Mouse (Mus musculus) left cerebral cortex, adult 18-20 months (tissue): ENCODE measurements at regions not wholly inside any gene's neighbourhood (a gene's known extent, or its start where the extent isn't known, plus 50 kb on each side); places are given as distances from the start of the nearest gene placed in this dataset.

Experiments
- DNase-seq, 2 experiments: peaks; one replicate each; pipeline ENCODE4 v3.0.0; 2021 to 2022; ENCODE audit warnings: low spot score in 2 of 2, mixed read lengths in 1 of 2

GRCm38 (mm10) chr4:124079603-124080002, 161.8 kb upstream of the 4930535I16Rik start:
- no peak for DNase-seq

- no peak for DNase-seq
These were observed 157.7 kb upstream of the 4930535I16Rik start for GRCm38 (mm10) chr4:124075551-124075950.

DNA sequence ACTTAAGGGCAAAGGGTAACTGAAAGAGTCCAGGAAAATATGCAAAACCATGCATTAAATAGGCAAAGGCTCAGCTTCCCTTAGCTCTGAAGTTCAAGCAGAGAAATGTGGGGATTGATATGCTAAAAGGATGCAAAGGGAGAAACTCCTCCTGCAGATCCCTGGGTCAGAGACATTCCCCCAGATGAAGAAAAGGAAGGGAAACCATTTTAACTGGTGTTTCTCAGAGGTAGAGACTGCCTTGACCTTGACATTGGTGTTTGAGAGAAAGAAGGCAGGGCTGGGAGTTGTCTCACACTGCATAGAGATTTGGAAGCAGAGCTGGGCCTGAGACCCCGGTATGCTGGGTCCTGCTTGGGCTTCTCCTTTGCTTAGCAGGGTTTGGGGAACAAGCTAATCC, 155.8 kb upstream of the 4930535I16Rik start:
- no peak for DNase-seq

DNA sequence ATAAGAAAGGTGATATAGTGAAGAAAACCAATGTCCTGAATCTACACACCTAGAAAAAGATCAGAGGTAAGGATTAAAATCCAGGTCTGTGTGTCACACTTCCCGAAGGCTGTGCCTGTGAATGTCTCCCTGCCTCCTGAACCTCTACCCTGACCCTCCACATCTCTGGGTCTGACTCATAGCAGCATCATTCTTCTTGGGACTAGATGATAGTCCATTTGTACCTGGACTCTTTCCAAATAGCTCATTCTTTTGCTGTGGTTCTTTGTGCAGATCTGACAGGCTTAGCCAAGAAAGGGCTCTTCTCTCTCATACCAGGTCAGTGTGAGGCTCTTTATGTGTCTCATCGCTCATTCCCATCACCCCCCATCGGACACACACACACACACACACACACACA, 146.8 kb upstream of the 4930535I16Rik start:
- DNase-seq = no peak

GRCm38 (mm10) chr4:124063269-124064100, 145.7 kb upstream of the 4930535I16Rik start:
- no peak for DNase-seq

- DNase-seq = no peak
These were observed 139.8 kb upstream of the 4930535I16Rik start for GRCm38 (mm10) chr4:124057607-124058006.

DNA sequence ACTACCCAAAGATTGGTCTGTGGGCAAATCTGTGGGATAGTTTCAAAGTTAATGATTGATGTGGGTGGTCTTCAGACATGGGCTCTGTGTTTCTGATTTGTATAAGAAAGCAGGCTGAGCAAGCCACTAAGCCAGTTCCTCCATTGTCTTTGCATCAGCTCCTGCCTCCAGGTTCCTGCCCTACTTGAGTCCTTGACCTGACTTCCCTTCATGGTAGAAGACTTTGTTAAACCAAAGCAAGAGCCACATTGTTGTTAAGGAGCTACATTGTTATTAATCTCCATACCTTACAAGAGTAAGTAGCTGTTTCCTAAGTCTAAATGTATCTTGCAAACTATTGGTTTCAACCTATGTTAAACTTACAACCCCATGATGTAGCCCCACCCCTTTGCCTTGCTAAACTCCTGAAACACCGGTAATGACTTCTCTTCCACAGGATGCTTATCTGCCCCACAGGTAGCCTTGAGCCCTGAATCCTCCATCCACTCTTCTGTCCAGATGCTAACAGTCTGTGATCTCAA, 136.5 kb upstream of the 4930535I16Rik start:
- DNase-seq = no peak

DNA sequence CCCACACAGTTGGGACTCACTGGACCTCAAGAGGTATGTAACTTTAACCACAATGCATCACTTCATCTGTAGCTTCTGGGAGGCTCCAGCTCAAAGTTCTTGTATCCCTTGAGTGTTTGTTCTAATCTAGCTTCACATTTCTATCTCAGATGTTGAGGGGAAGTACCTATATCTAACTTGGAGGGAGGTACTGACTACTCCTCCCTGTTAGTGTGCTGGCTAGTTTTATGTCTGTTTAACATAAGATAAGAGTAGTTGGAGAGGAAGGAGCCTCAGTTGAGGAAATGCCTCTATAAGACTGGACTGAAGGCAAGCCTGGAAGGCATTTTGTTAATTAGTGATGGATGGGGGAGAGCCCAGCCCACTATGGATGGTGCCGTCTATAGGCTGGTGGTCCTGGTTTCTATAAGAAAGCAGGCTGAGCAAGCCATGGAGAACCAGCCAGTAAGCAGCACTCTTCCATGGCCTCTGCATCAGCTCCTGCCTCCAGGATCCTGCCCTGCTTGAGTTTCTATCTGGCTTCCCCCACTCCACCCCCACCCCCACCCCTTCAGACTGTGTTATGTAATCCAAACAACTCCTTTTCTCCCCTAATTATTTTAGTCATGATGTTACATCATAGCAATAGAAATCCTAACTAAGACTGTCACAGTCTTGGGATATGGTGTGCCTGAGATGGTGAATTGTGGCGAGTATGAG, 135.7 kb upstream of the 4930535I16Rik start:
- no peak for DNase-seq

DNA sequence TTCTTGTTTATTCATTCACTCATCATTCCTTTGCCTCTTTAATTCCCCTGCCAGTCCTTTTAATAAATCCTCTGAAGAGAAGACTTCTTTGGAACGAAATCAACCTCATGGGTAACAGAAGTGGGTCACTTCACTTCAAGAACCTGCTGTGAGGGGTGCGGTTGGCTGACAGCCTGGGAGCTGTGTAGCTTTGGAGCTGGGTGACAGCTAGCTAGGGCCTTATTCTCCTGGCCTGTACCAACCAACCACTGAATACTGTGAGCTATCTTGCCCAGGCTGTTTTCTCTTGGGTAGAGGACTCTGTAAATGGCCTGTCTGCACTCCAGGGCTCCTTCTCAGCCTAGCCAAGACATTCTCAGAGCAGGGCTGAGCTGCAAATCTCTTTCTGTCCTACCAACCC, 134.6 kb upstream of the 4930535I16Rik start:
- no peak for DNase-seq

DNA sequence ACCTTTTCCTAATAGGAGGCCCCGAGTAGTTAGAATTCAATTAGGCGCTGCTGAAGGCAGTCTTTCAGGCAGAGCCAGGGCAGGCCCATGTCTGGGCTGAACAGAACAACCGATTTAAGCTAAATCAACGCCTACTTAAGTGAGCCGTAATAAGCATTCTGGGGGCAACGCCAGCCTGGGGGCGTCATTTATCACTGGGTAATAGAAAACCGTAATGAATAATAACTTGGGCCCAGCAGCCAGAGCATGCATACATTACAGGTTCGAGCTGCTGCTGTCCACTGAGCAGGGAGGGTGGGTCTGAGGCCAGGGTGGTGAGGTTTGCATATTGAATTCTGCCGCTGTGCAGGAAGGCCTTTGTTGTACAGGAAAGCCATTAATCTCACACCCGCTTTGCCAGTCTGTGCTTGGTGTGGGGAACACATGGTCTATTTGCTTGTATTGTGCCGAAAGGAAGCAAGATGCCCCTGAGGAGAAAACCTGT, 130.6 kb upstream of the 4930535I16Rik start:
- no peak for DNase-seq

DNA sequence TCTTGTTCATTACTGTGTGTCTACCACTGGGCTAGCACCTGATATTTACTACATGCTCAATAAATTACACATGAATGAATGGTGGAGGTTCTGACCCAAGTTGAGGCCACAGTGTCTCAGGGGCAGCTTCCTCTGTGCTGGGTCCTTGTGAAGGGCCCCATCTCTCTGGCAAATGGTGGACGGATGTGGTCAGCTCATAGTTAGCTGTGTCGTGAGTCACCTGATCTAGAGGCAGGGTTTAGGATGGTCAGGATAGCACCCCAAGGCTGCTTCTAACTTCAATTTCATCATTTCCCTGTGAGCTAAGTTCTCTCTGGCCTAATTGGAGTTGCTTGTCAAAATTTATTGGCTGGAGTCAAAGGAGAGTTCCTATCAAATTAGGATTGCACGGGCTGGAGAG, 130.1 kb upstream of the 4930535I16Rik start:
- no peak for DNase-seq

DNA sequence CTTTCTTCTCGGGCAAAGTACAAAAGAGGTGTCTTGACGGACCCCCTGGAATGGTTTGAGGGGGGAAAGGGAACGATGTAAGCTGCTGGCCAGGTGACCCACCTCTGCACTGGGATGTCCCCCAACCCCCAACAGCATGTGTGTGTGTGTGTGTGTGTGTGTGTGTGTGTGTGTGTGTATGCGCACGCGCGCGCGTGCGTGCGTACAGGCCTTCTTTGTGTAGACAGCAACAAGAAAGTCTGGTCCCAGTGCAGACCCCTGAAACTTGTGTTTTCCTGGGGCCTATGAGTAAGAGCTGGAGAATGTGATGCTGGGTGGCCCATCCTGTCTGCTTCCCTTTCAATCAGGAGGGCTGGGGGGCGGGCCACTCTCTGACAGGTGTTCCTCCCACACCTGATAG, 118.7 kb upstream of the 4930535I16Rik start:
- DNase-seq = no peak

DNA sequence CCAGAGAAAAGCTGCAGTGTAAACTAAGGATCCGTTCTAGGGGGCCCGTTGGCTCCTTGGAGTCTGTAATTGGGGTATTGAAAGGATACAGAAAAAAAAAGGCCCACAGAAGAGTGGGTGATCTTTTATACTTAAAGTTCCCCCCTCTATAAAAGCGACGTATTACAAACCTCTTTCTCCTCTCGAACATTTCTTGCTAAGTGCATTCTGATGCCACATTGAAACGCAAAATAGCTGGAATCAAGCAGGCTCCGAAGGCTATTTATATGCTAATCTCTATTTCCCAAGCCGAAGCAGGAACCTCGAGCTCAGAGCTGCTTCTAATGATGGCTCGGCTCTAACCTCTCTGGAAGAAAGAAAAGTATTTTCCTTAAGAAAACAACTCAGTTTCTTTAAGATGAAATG, 117.8 kb upstream of the 4930535I16Rik start:
- DNase-seq = no peak

DNA sequence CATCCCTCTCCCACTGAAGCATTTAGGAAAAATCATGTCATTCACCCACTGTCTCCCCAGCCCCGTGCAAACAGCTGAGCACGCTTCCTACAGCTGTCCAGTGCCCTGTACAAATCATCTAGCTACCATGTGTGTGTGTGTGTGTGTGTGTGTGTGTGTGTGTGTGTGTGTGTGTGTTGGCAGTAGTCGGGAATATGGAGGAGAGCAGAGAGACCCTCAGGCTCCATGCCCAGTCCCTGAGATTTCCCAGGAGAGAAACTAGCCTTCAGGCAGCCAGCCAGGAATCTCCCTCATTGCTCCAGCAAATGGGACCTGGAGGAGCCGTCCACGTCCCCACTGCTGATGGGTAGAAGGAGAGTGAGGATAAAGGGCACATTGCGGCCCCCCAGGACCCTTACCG, 117.4 kb upstream of the 4930535I16Rik start:
- peak in 1 of 2 experiments; percentile 7 for DNase-seq

- no peak for DNase-seq
These were observed 110.2 kb upstream of the 4930535I16Rik start for GRCm38 (mm10) chr4:124028061-124028460.

DNA sequence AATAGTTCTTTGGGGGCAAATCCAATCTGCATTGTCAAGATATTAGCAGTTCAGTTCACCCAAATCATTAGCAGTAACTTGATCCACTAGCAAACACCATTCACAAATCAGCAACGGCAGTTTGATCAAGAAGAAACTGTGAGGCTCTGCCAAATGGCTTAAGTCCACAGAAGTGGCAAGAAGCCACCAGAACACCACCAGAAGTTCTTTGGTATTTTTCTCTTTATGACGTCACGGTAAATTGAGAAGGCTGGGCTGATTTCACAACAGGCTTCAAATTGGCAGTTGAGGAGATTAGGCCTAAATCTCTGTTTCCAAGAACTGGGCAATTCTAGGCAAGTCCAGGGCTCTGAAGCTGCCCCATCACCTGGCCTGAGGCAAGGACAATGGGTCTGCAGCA, 98.6 kb upstream of the 4930535I16Rik start:
- DNase-seq = no peak

- DNase-seq = no peak
These were observed 97.5 kb upstream of the 4930535I16Rik start for GRCm38 (mm10) chr4:124015323-124015722.

GRCm38 (mm10) chr4:124012406-124012805, 94.6 kb upstream of the 4930535I16Rik start:
- DNase-seq = no peak

DNA sequence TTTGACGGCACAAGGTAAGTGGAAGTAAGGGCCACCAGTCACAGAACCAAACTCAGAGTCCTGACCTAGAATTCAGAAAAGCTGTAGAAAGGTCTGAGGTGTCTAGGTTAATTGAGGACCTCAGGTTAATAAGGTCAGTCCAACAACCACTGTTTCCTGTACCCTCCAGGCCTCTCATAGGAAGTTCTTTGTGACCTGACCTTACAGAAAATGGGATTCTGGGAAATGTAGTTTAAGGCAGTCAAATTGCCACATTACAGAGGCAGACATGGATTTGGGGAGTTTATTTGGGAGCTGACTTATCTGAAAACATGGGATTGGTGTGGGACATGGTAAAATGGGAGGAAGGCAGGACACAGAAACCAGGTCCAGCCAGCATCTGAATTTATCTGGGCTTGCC, 90.9 kb upstream of the 4930535I16Rik start:
- DNase-seq = no peak

- no peak for DNase-seq
These were observed 87.9 kb upstream of the 4930535I16Rik start for GRCm38 (mm10) chr4:124005626-124006315.

GRCm38 (mm10) chr4:124002760-124003159, 84.9 kb upstream of the 4930535I16Rik start:
- no peak for DNase-seq

DNA sequence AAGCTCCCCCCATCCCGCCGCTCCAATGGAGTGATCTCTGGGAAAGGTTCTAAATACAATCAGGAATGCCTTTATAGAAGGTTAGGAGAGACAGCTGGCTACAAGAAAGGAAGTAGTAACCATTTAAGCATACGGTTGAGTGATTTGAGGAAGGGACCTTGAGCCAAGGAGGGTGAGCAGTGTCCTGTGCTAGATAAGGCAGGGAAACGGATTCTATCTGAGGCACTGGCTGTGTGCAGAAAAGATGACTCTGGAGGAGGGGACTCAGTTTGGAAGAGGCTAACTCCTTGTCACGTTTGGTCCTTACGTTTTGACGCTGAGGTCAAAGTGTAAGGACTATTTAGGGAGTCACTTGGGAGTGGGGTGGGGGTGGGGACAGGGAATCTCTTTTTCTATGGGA, 84.3 kb upstream of the 4930535I16Rik start:
- no peak for DNase-seq
